Mouse (Mus musculus) left cerebral cortex, postnatal 14 days (tissue): ENCODE measurements around the gene Depdc7. TPM values are rescaled to one million over a fixed set of nuclear protein-coding genes. Genes with fewer than 3 reads are reported as not detected.

ENCODE experiments used
- DNase-seq, 2 experiments: peaks; one replicate each; pipeline ENCODE4 v3.0.0; 2021 to 2022; ENCODE audit warnings: low spot score in 2 of 2, mixed read lengths in 1 of 2
- intact Hi-C: fragments of 180-260 bp; cut with DNase I; formaldehyde crosslinking; loops from one replicate; pipeline ENCODE4 v1.15.1; 2025
- long read RNA-seq, 2 experiments: library from polyadenylated mRNA; stranded (forward); transcript quantifications; one replicate each; pipeline ENCODE4 v2.0.0; 2021
- total RNA-seq, 2 experiments: library from RNA; stranded (reverse); gene quantifications; 2 replicates each; pipeline ENCODE4 v1.2.3; 2021

Gene Depdc7
- total RNA-seq: 1 to 10 TPM; 1.0 to 1.7 TPM
- long read RNA-seq, experiment 1: 0 reads
- long read RNA-seq, experiment 2, partial matches to known transcripts: 0 of 4 reads
- long read RNA-seq, experiment 2, other reads (novel, unspliced or antisense): 0 of 4 reads

DNA sequence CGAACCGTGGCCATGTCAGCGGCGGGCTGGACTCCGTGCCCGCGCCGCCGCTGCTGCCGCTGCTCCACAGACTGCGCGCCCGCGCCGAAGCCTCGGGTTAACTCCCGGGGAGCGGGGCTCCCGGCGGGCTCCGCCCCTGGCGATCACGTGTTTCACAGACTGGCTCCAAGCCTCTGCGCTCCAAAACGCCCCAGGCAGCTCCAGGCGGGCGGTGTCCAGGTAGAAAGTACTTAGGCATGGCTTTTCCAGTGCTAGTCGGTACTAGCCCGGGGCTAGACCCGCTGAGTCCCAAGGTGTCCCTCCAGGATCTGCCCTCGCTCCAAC is at the start of gene Depdc7:
Depdc7 (minus strand) TSS at position 138 of the 324 bp plus-strand sequence.
- DNase-seq: peak; percentile 73 to 83
- intact Hi-C loops: loop anchor here (5.0 kb wide), 1 partner anchor 55 kb away; no protein-coding TSS in a partner anchor

DNA sequence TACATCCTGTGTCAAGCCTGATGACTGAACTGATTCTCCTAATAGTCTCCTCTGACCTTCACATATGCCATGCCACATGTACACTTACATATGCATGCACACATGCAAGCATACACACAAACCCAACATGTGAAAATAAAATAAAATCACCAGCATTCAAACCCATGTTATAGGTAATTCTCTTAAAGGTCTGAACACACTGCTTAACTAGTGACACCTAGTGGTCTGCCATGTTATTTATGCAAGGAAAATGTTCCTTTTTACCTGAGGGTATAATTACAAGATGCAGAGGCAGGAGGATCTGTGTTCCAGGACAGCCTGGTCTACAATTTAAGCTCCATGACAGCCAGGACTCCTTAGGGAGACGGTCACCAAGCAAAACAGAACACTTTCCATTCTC is 32.1 kb upstream of the Depdc7 start:
- intact Hi-C loops: loop anchor here (10.0 kb wide), 1 partner anchor 330 kb away; no protein-coding TSS in a partner anchor

DNA sequence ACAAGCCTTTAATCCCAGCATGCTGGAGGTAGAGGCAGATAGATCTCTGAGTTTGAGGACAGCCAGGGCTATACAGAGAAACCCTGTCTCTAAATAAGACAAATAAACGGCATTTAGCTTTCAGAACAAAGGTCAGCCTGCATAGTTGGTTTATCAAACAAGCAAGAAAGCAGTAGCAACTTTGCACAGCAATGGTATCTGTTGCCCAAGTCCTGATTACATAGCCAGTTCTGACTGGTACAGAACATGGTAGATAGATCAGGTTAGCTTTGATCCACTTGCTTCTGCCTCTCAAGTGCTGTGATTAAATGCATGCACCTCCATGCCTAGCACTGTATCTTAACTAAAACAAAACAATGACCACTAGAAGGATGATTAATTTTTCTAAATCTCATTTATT is 26.0 kb upstream of the Depdc7 start:
- DNase-seq: no peak
- intact Hi-C loops: no loop called here

More for the DNA sequence above, 32.1 kb upstream of the Depdc7 start:
- peak; percentile 41 to 43 for DNase-seq

- intact Hi-C loops: no loop called here
- no peak for DNase-seq
Measured at GRCm38 (mm10) chr2:104764018-104764417, 21.3 kb upstream of the Depdc7 start.

DNA sequence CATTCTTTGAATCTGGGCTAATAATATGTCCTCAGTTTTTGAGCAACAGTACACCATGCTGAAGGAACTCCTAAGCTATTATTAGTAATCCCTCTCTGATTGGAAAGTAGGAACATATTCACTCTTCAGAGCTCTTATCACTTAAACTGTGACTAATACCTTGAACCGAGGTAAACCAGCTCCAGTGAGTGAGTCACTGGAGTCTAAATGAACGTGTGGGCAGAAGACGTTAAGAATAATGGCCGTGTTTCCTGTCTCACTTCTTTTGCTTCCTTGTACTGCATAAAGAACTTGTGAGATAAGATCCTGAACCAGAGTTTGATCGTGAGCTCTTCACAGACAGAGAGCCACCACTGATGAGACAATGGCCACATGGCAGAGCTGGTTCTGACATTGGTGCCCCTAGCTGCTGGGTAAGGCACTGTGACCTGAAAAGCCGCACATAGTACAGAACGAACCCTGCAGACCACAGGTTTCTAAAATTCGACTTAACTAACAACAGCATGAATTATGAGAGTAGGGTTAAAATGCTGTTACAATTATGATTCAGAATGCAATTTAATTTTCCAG is 20.5 kb upstream of the Depdc7 start:
- no peak for DNase-seq

DNA sequence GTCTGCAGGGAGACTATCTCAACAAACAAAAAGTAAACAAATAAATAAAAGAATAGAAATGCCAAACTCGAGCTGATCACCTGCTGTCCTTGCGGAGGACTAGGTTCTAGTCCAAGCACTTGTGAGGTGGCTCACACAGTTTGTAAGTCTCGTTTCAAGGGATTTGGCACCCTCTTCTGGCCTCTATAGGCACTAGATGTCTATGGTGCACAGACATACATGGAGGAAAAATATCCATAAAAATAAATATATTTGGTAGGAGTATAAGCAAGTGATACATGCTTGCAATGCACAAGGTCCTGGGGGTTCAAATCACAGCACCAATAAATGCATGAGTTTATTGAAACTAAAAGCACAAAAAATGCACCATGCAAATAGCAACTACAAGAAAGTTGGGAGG is 7.9 kb upstream of the Depdc7 start:
- DNase-seq: no peak
- intact Hi-C loops: no loop called here

More for the DNA sequence above, 20.5 kb upstream of the Depdc7 start:
- intact Hi-C loops: no loop called here

GRCm38 (mm10) chr2:104748652-104749183 is 6.0 kb upstream of the Depdc7 start:
- intact Hi-C loops: no loop called here
- DNase-seq: no peak

GRCm38 (mm10) chr2:104746251-104746650 is 3.6 kb upstream of the Depdc7 start:
- intact Hi-C loops: no loop called here
- DNase-seq: no peak

DNA sequence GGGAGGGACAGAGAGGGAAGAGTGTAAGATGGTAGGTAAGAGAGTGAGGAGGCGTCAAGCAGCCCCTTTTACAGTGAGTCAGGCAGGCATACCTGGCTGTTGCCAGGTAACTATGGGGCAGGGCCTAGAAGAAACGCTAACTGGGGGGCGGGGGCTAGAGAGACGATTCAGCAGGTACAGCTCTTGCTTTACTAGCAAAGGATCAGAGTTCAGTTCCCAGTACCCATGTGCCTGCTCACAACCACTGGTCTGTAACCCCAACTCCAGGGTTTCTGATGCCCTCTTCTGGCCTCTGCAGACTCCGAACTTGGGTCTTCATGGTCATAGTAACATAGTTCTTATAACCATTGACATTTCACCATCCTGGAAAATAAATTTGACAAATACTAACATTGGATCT is 1.3 kb upstream of the Depdc7 start:
- intact Hi-C loops: loop anchor here (5.0 kb wide), 1 partner anchor 57 kb away; no protein-coding TSS in a partner anchor
- DNase-seq: no peak

DNA sequence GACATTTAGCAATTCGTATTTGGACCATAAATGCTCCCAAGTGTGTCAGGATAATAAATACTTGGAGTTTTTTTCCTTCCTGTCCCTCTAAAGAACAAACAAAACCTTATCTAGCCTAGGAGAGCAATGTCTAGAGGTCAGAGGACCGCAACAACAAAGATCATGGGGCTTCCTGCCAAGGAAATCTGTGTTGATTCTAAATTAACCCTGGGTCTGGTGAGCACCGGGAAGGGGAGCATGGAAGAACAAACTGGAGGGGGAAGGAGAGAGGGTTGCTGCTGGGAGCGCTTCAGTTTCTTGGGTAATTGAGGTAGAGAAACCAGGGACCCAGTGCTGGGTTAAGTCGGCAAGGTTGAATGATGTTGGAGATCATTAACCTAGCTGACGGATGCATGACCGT is 482 bp upstream of the Depdc7 start:
- DNase-seq: no peak
- intact Hi-C loops: loop anchor here (5.0 kb wide), 1 partner anchor 56 kb away; no protein-coding TSS in a partner anchor

- no peak for DNase-seq
- intact Hi-C loops: loop anchor here (5.0 kb wide), 1 partner anchor 55 kb away; no protein-coding TSS in a partner anchor
Measured at GRCm38 (mm10) chr2:104741896-104742740, 560 bp downstream of the Depdc7 start.

GRCm38 (mm10) chr2:104741015-104741758 is 1.5 kb downstream of the Depdc7 start:
- intact Hi-C loops: loop anchor here (5.0 kb wide), 1 partner anchor 54 kb away; no protein-coding TSS in a partner anchor
- no peak for DNase-seq

DNA sequence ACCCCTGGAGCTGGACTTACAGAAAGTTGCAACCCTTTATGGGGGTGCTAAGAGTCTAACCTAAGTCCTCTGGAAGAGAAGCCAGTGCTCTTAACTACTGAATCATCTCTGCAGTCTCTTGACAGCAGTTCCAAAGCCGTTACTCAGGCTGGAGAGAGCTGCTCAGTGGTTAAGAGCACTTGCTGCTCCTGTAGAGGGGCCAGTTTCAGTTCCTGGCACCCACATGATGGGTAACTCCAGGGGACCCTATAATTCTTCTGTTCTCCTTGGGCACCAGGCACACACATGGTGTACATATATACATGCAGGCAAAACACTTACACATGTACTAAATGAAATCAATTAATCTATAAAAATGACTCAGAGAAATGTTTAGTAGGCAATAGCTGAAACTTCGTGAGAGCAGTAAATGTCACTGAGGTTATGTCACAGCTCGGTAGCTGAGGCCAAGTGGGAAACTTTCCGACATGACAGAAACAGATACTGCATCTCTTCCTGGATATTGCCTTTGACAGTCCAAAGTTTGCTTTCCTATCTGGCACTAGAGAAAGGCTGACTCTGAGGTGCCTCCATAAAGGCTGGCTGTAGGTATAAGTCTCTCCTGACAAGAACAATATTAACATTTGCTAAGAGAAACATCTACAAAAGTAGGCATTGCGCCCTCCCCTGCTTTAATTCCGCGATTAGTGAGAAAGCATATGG is 2.3 kb downstream of the Depdc7 start:
- intact Hi-C loops: loop anchor here (5.0 kb wide), 1 partner anchor 53 kb away; no protein-coding TSS in a partner anchor
- DNase-seq: no peak

DNA sequence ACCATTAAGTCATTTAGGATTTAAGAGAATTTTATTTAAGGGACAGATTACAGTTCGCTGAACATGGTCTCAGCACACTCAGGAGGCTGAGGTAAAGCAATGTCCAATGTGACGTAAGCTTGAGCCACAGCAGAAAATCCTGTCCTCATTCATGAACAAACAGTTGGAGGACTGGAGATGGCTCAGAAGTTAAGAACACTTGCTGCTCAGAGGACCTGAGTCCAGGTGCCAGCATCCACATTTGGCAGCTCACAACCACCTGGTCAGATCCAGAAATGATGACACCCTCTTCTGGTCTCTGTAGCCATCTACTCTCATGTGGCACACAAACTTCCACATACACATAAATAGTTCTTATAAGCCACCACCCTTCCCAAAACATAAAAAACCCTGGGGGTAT is 3.0 kb downstream of the Depdc7 start:
- intact Hi-C loops: loop anchor here (5.0 kb wide), 1 partner anchor 52 kb away; no protein-coding TSS in a partner anchor
- DNase-seq: no peak

- intact Hi-C loops: no loop called here
- no peak for DNase-seq
Measured at GRCm38 (mm10) chr2:104736241-104736640, 6.4 kb downstream of the Depdc7 start.

DNA sequence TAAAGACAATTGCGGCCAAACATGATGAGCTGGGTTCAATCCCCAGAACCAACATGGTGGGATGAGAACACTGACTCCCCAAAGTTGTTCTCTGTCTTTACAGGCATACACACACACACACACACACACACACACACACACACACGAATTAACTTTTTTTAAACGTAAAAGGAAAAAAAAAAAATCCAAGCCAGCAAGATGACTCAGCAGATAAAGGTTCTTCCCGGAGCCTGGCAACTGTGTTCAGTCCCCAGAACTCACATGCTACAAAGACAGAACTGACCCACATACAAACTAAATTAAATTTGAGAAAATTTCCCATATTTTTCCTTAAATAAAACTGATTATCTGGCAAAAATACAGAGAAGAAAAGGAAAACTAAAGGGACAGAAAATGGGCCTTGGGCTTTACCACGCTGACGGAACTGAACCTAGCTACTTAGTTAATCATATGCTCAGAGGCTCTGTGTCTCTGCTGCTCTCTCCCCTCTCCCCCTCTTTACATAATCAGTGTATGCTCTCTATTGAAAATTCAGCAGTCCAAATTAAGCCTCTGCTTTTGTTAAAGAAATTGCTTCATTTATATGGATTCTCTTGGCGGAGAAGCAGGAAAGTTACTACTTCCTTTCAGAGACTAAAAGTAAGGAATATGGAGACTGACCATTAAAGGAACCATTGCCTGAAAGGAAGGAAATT is 10.0 kb downstream of the Depdc7 start:
- DNase-seq: no peak
- intact Hi-C loops: no loop called here

DNA sequence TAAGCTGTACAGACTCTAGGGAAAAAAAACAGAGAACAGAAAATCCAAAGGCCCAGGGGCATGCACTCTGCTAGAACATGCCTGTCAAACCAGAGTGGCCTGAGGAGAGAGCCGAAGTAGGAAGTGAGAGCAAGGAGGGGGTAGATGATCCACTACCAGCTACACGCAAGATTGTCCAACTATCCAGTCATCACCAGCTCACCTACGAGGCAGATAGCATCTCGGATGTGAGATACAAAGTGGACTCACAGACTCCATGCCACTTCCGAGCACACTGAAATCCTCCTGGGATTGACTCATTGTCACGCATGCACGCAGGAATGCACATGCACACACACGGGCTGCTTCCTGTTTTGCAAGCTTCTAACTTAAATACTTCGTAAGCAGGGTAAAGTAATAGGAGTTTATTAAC is 10.6 kb downstream of the Depdc7 start:
- intact Hi-C loops: no loop called here
- DNase-seq: no peak

DNA sequence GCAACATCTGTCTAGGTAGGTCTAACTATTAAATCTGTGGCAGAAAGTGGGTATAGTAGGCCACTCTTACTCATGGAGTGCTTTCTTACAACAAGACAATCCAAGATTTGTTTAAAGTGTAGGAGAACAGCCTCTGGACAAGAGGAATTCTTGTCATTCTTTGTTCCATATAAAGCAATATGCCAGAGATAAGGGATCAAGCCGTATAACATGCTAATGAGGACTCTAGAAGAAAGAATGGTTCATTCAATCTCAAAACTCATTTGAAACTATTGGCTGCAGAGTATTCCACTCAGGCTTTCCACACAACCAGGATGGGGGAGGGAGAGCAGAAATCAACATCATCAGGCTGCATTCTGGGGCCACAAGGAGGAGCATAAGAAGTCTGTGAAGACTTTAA is 15.3 kb downstream of the Depdc7 start:
- intact Hi-C loops: no loop called here
- DNase-seq: no peak
